Mouse (Mus musculus) CH12.LX (cell line): ENCODE data around the gene Trio.

Source experiments
- CTCF ChIP-seq, 2 experiments: IDR thresholded peaks in 1 of 2; conservative IDR thresholded peaks in 1 of 2; 2 replicates each; pipeline ENCODE4 v1.5.1; 2011 to 2012; ENCODE audit warnings: low read depth in 2 of 2, low read length in 2 of 2, improper control_type of control experiment in 1 of 2, inconsistent platforms in 1 of 2, mild to moderate bottlenecking in 1 of 2, moderate library complexity in 1 of 2
- ELF1 ChIP-seq: IDR thresholded peaks from 2 replicates; pipeline ENCODE4 v1.6.1; 2014; ENCODE audit warnings: low read depth, mild to moderate bottlenecking, inconsistent platforms, low read length, improper control_type of control experiment
- EP300 ChIP-seq: IDR thresholded peaks from 2 replicates; pipeline ENCODE4 v1.6.1; 2011; ENCODE audit warnings: low read length, improper control_type of control experiment
- HCFC1 ChIP-seq: IDR thresholded peaks from 2 replicates; pipeline ENCODE4 v1.6.1; 2012; ENCODE audit warnings: low read depth, mild to moderate bottlenecking, inconsistent platforms, low read length, improper control_type of control experiment
- MAX ChIP-seq: IDR thresholded peaks from 2 replicates; pipeline ENCODE4 v1.6.1; 2011; ENCODE audit warnings: low read length, improper control_type of control experiment
- MYC ChIP-seq: IDR thresholded peaks from 2 replicates; pipeline ENCODE4 v1.6.1; 2011; ENCODE audit warnings: low read depth, mild to moderate bottlenecking, improper control_type of control experiment, low read length
- NELFE ChIP-seq: IDR thresholded peaks from 2 replicates; pipeline ENCODE4 v1.6.1; 2011; ENCODE audit warnings: low read depth, low read length, improper control_type of control experiment
- POLR2A ChIP-seq: IDR thresholded peaks from 2 replicates; pipeline ENCODE4 v1.6.1; 2011; ENCODE audit warnings: low read depth, mild to moderate bottlenecking, improper control_type of control experiment, low read length
- ZMIZ1 ChIP-seq: IDR thresholded peaks from 2 replicates; pipeline ENCODE4 v1.6.1; 2012; ENCODE audit warnings: low read depth, mild to moderate bottlenecking, inconsistent platforms, low read length, improper control_type of control experiment

DNA sequence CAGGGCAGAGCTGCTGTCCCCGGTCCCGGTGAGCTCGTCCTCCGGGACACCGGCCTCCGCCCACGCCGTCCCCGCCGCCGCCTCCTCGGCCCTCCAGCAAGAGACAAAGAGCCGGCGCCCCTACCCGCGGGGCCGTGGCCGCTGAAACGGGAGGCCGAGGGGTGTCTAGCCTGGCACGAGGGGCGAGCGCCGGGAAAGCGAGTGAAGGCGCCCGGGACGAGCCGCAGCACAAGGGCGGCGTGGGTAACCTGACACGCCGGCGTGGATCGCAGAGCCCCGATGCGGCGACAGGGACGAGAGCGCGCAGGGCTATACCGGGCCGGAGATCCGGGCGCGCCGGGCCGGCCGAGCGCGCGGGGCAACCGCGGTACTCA is 696 bp downstream of the Trio start:
- TF ChIP-seq CTCF (conservative IDR thresholded peaks at IDR 0.05 in 1 of 2, IDR thresholded peaks at IDR 0.05 in 1 of 2; ENCODE audit: low read depth in 2 of 2, low read length in 2 of 2) (no peak), ELF1 (no peak), EP300 (no peak), HCFC1 (no peak), POLR2A (no peak), ZMIZ1 (no peak), MYC (no peak), NELFE (no peak), MAX (no peak)
